In genomic region chr12:78906707-78907162, GRCm38 (mm10) we compare ENCODE assay signal across 8 mouse cellular contexts. TPM values are rescaled to one million over a fixed set of nuclear protein-coding genes. Genes with fewer than 3 reads are reported as not detected.
DNase-seq lines count a peak whose midpoint lies in the region; ATAC-seq and TF ChIP-seq lines count a peak whose summit lies in the region.

TSS of gene Plek2 (minus strand) at chr12:78906964.

- DNase-seq in adrenal gland, adult (ENCODE audit: inconsistent age in 2 of 2, low spot score in 1 of 2): peak; percentile 64 to 84
- peak; percentile 62 for DNase-seq in cerebellum, adult 8-10 months
- peak; percentile 63 for DNase-seq in gastrocnemius, postnatal 14 days
- peak; percentile 71 for DNase-seq in kidney, adult 11 months
- DNase-seq in lung, adult 2 months: peak; percentile 82
- peak; percentile 76 for DNase-seq in thymus, postnatal 25 days
- DNase-seq in left cerebral cortex, postnatal 36 days (ENCODE audit: low spot score in 2 of 2): no peak

- peak; percentile 27; the same call in 1 of the 2 replicates for TF ChIP-seq POLR2A in lung, adult 2 months (IDR thresholded peaks at IDR 0.05; ENCODE audit: borderline replicate concordance, extremely low read depth, low read depth, low read length)

- TF ChIP-seq CTCF in lung, adult 2 months (IDR thresholded peaks at IDR 0.05; ENCODE audit: insufficient read depth, low read length): no peak

- WGBS in lung, adult 2 months: 2% methylated on average over 38 of the region's 38 CpGs
- WGBS in neural tube, embryonic 15.5 days: 2% methylated on average over 38 of the region's 38 CpGs

- H3K4me2 ChIP-seq in neural tube, embryonic 15.5 days: peak within 1 kb of the TSS; percentile 97

- H3K9ac ChIP-seq in neural tube, embryonic 15.5 days (replicated peaks): peak within 1 kb of the TSS; percentile 53

- no peaks in the 10 kb centered on the region for H3K36me3 ChIP-seq in neural tube, embryonic 15.5 days

- H3K4me1 ChIP-seq in lung, adult 2 months (ENCODE audit: control insufficient read depth, insufficient read depth, low read length): peaks cover 4% of the 10 kb centered on the region; the same call in 1 of the 2 replicates
- H3K4me1 ChIP-seq in neural tube, embryonic 15.5 days: peaks cover 14% of the 10 kb centered on the region

- no peaks in the 10 kb centered on the region for H3K9me3 ChIP-seq in neural tube, embryonic 15.5 days (replicated peaks)

- H3K27me3 ChIP-seq in neural tube, embryonic 15.5 days (replicated peaks): peaks cover 46% of the 10 kb centered on the region

- no peak within 1 kb of the TSS for H3K27ac ChIP-seq in neural tube, embryonic 15.5 days (replicated peaks)

- peak within 1 kb of the TSS; percentile 87 for H3K4me3 ChIP-seq in lung, adult 2 months (replicated peaks; ENCODE audit: extremely low read depth, low read depth, low read length)
- H3K4me3 ChIP-seq in neural tube, embryonic 15.5 days (replicated peaks): peak within 1 kb of the TSS; percentile 49

- intact Hi-C loops in gastrocnemius, postnatal 14 days (cut with DNase I; ENCODE audit: low total_unique reads): no loop called here
- intact Hi-C loops in left cerebral cortex, postnatal 36 days (cut with DNase I): no loop called here

- ATAC-seq in neural tube, embryonic 15.5 days (ENCODE audit: low FRiP score): peak; percentile 61; the same call in 1 of the 2 replicates

RNA-seq across cellular contexts. Expression of gene Plek2, which starts in this region (rescaled TPM):
- under 1 TPM in 1 of 2 experiments, not detected in 1; 0.13 TPM for total RNA-seq in gastrocnemius, postnatal 14 days (2021)
- polyA plus RNA-seq in lung, adult 2 months (2012; rRNA removed): 0.35 and 1.4 TPM in 2 replicates
- polyA plus RNA-seq in neural tube, embryonic 15.5 days (2015; fragmentation: Nextera tagmentation; extraction: Ambion mirVana): 2.6 and 4.0 TPM in 2 replicates
- not detected for total RNA-seq in left cerebral cortex, postnatal 36 days (2021)

Comparison
In these comparisons a context has a peak if more than half of its experiments do, and no peak if none do; other contexts are left out.
1. Peak in DNase-seq in gastrocnemius, postnatal 14 days; RNA of the gene not detected or under 1 TPM.
2. DNase-seq: peak in adrenal gland, adult (2 of 2), cerebellum, adult 8-10 months (single experiment), kidney, adult 11 months (single experiment), lung, adult 2 months (single experiment) and thymus, postnatal 25 days (single experiment); none in left cerebral cortex, postnatal 36 days (0 of 2).